Mouse (Mus musculus) stomach, postnatal 0 days (tissue): ENCODE measurements around the gene Il4ra. TPM values are rescaled to one million over a fixed set of nuclear protein-coding genes. Genes with fewer than 3 reads are reported as not detected.
A peak's percentile ranks its signal among the peaks of the same experiment; 100 is the strongest.

Experiments used
- ATAC-seq: fragments of 200-750 bp; cut with Nextera tagmentation; 2 replicates; pipeline ENCODE4 v1.8.0; 2017; ENCODE audit not compliant: low FRiP score, low TSS enrichment
- DNase-seq: peaks from one replicate; pipeline ENCODE4 v3.0.0-alpha.2; 2016; ENCODE audit warnings: low spot score
- H3K27ac ChIP-seq: fragments of 300-500 bp; sonication (generic); replicated peaks from 2 replicates; pipeline ENCODE4 v1.5.1; 2014; ENCODE audit warnings: mild to moderate bottlenecking, control low read depth
- H3K27me3 ChIP-seq: fragments of 300-500 bp; sonication (generic); 2 replicates; pipeline ENCODE4 v1.6.1; 2014; ENCODE audit warnings: low read length; ENCODE audit not compliant: control insufficient read depth, insufficient read depth
- H3K36me3 ChIP-seq: fragments of 300-500 bp; sonication (generic); 2 replicates; pipeline ENCODE4 v1.6.1; 2014; ENCODE audit warnings: low read length, mixed read lengths; ENCODE audit not compliant: control insufficient read depth, insufficient read depth
- H3K4me1 ChIP-seq: fragments of 300-500 bp; sonication (generic); replicated peaks from 2 replicates; pipeline ENCODE4 v1.6.1; 2014; ENCODE audit warnings: antibody characterized with exemption; ENCODE audit not compliant: control insufficient read depth, insufficient read depth
- H3K4me2 ChIP-seq: fragments of 300-500 bp; sonication (generic); replicated peaks from 2 replicates; pipeline ENCODE4 v1.6.1; 2014; ENCODE audit warnings: low read depth, mild to moderate bottlenecking, control low read depth, moderate library complexity
- H3K4me3 ChIP-seq: fragments of 300-500 bp; sonication (generic); 2 replicates; pipeline ENCODE4 v1.5.1; 2014; ENCODE audit warnings: low read depth, low read length, control low read depth
- H3K9ac ChIP-seq: fragments of 300-500 bp; sonication (generic); 2 replicates; pipeline ENCODE4 v1.6.1; 2014; ENCODE audit warnings: mild to moderate bottlenecking, low read length, control low read depth, mixed read lengths
- H3K9me3 ChIP-seq: fragments of 300-500 bp; sonication (generic); 2 replicates; pipeline ENCODE4 v1.6.1; 2016; ENCODE audit warnings: low read length; ENCODE audit not compliant: control insufficient read depth
- CTCF ChIP-seq: IDR thresholded peaks from 2 replicates; pipeline ENCODE4 v1.5.1; 2016; ENCODE audit warnings: antibody characterized with exemption, low read depth, mild to moderate bottlenecking, moderate library complexity
- EP300 ChIP-seq: optimal IDR thresholded peaks from 2 replicates; pipeline ENCODE3; 2016; ENCODE audit warnings: antibody characterized with exemption
- WGBS: fragments of 180-500 bp; shearing (Covaris S2); extraction: QIAGEN DNeasy Blood & Tissue Kit; methylation state at CpG from one replicate; pipeline ENCODE4 v1.1.7; 2014; 5-methylcytosine and 5-hydroxymethylcytosine counted together
- polyA plus RNA-seq: library from polyadenylated mRNA; unstranded; fragments of >200 nt; fragmentation: Nextera tagmentation; extraction: Ambion mirVana; gene quantifications from 2 replicates; pipeline ENCODE4 v1.2.1, GENCODE M21; 2015

Il4ra gene
- polyA plus RNA-seq, 1 experiment from 2014 or later: 13.4 TPM

DNA sequence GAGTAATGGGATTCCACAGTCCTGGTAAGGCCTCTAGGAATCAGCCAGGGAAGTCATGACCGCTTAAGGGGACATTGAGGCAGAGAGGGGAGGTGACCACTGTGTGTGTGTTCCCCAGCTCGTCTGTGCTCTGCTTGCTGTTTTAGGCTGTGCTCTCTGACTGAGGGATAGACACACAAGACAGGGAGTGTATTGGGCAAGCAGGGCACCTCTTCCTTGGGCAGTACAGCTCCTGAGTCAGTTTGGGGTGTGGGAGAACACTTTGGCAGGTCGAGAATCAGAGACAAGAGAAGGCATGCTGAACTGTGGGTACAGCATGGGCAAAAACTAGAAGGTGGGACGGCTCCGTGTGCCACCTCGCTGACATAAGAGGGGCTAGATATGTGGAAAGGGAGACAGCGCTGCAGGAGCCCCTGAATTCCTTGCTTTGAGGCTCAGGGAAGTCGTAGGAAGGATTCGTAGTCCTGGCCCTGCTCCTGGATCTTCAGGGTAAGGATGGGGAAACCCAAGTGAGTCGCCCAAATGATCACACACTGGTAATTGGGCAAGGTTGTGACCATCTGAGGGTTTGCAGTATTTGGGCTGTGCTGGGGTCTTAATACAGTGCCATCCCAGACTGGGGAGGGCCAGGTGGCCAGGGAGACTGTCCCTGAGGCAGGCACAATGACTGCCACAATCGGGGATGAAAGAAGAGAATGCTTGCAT is 1.1 kb downstream of the Il4ra start:
- 60% methylated on average over 11 of the region's 11 CpGs for WGBS
- H3K9ac ChIP-seq: peak overlapping the region; percentile 90
- H3K27ac ChIP-seq: peak overlapping the region; percentile 87
- ATAC-seq: no peak
- TF ChIP-seq CTCF (no peak), EP300 (no peak)
- no peak for DNase-seq
- H3K4me2 ChIP-seq: peak overlapping the region; percentile 77
- H3K36me3 ChIP-seq: no peaks in the 10 kb centered on the region
- peak overlapping the region; percentile 70 for H3K4me3 ChIP-seq
- peaks cover 19% of the 10 kb centered on the region for H3K4me1 ChIP-seq
- no peaks in the 10 kb centered on the region for H3K9me3 ChIP-seq
- no peaks in the 10 kb centered on the region for H3K27me3 ChIP-seq

DNA sequence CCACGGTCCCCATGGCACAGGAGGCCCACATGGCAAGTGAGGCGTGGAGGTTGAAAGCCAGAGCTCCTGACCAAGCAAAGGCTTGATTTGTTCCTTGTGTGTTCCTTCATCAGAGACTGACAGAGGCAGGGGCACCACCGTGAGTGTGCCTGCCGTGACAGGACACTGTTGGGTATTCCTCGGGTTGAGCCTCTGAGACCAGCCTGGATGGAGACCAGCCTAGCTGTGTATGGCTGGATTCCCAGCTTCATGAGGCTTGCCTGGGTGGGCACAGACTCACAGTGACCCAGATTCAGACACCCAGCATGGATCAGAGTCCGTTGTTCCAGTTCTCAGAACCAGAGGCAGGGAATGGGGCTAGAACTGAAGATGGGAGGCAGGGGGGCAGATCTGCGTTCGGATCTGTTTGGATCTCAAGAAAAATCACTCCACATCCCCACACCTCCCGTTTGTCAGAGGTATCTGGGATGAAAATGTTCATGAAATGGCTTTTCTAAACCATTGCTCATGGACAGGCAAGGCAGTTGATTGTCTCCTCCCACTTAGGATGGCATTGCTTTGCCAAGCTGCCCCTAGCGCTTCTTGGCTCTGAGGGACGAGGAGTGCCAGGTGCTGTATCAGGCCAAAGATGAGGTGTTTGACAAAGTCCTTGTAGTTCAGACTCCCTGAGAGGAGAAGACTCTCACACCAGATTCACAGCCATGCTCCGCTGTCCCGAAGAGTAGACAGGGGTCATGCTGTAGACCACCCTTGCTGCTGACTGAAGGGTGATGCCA is 1.9 kb downstream of the Il4ra start:
- DNase-seq: peak; percentile 15
- peak overlapping the region; percentile 90; the same call in 1 of the 2 replicates for H3K9ac ChIP-seq
- H3K27ac ChIP-seq: no peak overlapping the region; the same call in 1 of the 2 replicates
- H3K27me3 ChIP-seq: no peaks in the 10 kb centered on the region
- no peak for ATAC-seq
- H3K36me3 ChIP-seq: no peaks in the 10 kb centered on the region
- H3K4me3 ChIP-seq: peak overlapping the region; percentile 70
- peak overlapping the region; percentile 77 for H3K4me2 ChIP-seq
- no peaks in the 10 kb centered on the region for H3K9me3 ChIP-seq
- 77% methylated on average over 13 of the region's 13 CpGs for WGBS
- H3K4me1 ChIP-seq: peaks cover 21% of the 10 kb centered on the region
- TF ChIP-seq EP300: no peak
- no peak for TF ChIP-seq CTCF

DNA sequence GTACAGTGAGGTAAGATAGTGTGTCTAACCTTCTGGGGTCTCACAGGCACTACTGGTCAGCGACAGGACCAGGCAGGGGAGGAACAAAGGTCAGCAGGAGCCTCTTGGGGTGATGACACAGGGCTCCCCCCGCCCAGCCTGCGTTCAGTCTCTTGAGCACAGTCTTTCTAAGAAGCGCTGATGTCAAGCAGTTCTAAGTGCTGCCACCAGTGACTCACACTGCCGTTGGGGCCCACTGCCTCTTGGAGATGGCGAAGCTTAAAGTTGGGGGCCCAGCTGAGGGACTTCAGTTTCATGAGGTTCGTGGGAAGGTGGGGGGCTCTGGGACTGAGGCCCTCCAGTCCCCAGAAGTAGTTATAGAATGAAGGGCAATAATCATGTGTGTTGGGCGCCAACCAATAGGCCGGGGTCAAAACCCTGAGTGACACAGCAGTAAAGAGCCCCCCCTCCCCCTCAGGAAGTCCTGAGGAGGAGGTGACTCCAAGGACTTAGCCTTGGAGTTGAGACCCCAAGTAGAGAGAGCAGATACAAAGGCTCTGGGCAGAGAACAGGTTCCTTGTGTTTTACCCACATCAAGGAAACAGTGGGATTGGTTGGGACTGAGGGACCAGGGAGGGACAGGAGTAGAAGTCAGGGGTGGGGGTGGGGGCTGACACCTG is 2.7 kb downstream of the Il4ra start:
- Histone ChIP-seq H3K4me3 (no peak overlapping the region), H3K36me3 (no peaks in the 10 kb centered on the region), H3K4me2 (peak overlapping the region; percentile 77; the same call in 1 of the 2 replicates), H3K4me1 (peaks cover 23% of the 10 kb centered on the region), H3K9me3 (no peaks in the 10 kb centered on the region), H3K27ac (peak overlapping the region; percentile 53; the same call in 1 of the 2 replicates), H3K27me3 (no peaks in the 10 kb centered on the region), H3K9ac (no peak overlapping the region)
- TF ChIP-seq EP300: no peak
- TF ChIP-seq CTCF: no peak
- WGBS: 77% methylated on average over 9 of the region's 9 CpGs
- ATAC-seq (no peak), DNase-seq (peak; percentile 23)

DNA sequence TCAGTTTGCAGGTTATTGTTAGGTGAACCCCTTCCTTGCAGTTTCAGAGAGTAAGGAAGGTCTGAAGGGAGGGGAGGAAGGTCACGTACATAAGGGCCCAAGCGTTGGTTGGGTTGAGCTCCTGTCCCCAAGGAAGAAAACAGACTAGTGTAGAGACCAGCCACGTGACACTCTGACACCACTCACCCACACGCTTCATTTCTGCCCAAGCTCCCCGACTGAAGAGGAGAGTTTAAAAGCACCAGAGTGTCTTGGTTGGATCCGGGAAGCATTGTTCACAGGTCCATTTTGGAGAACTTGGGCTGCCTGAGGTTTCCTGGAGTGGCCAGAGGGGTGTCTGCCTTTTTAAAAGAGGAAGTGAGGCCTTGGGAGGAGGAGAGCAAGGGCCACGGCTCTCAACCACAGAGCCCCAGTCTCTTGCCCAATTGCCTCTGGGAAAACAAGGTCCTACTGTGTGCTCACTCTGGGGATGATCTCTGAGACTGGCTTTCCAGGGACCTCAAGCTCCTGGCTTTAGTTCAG is 3.5 kb downstream of the Il4ra start:
- WGBS: 66% methylated on average over 7 of the region's 7 CpGs
- peak overlapping the region; percentile 53 for H3K27ac ChIP-seq
- H3K9ac ChIP-seq: no peak overlapping the region
- TF ChIP-seq EP300 (no peak), CTCF (no peak)
- H3K27me3 ChIP-seq: no peaks in the 10 kb centered on the region
- no peaks in the 10 kb centered on the region for H3K36me3 ChIP-seq
- peaks cover 28% of the 10 kb centered on the region for H3K4me1 ChIP-seq
- DNase-seq: peak; percentile 16
- H3K4me2 ChIP-seq: peak overlapping the region; percentile 77; the same call in 1 of the 2 replicates
- ATAC-seq: no peak
- no peak overlapping the region for H3K4me3 ChIP-seq
- H3K9me3 ChIP-seq: no peaks in the 10 kb centered on the region

DNA sequence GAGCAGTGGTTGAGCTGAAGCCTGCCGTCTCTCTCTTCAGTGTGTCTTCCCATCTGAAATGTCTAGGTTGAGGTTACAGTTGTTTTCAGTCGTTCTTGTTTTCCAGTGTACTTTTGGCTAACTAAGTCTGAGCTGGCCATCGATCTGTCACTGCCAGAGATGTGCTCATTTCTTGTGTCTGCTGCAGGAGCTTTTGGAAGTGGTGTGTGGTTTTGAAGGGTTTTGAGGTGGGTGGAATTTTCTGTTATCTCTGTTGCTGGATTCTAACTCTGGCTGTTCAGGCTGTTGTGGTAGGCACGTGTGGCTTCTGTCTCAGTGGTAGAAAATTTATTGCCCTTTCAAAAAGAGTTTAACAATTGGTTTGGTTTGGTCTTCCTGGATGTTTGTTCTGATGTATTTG is 4.2 kb downstream of the Il4ra start:
- Histone ChIP-seq H3K4me2 (no peak overlapping the region), H3K27me3 (no peaks in the 10 kb centered on the region), H3K9ac (no peak overlapping the region), H3K4me1 (peaks cover 33% of the 10 kb centered on the region), H3K27ac (no peak overlapping the region), H3K4me3 (no peak overlapping the region), H3K36me3 (no peaks in the 10 kb centered on the region), H3K9me3 (no peaks in the 10 kb centered on the region)
- WGBS: 69% methylated on average over 4 of the region's 4 CpGs
- ATAC-seq: no peak
- no peak for DNase-seq
- TF ChIP-seq CTCF (no peak), EP300 (no peak)
